Mouse (Mus musculus): ENCODE results near the gene Cebpz.

Cebpz gene

DNA sequence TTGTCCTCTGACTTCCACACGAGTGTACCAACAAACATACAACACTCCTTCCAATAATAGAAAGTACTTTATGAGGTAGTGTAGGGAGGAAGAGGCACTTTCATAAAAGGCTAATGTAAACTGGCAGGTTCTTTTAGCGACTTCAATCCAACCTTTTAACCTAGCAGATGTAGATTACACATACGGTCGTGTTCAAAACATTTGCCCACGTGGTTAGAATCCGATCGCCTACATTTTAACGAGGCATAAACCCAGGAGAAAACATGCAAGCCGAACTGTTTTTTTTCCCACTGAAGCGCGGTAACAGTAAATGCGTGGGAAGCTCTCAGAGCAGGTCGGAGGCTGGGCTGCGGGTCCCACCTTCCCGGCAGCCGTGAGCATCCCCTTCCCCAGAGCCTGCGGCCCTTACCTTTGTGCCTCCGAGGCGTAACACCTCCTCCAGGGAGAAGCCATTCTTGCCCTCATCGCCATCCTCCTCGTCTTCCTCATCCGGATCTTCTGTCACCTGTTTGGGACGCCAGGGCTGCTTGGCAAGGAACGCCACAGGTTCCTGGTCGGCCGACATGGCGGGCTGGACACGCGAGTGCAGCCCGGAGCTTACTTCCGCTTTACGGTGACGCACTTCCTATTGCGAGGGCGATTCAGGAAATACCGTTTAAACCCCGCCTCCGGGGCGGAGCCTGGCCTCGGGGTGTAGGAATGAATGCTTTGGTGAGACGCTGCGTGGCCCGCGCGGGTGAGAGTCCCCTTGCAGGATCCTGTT, at the start of gene Cebpz, which contains the start of gene Ndufaf7:
Gene Cebpz, minus strand, starts transcription at position 601 of the 763 bp plus-strand sequence.
Gene Ndufaf7, plus strand, starts transcription at position 671 of the 763 bp plus-strand sequence.
- peak; percentile 96 to 98 for DNase-seq (ENCODE audit: low spot score in 2 of 2)

DNA sequence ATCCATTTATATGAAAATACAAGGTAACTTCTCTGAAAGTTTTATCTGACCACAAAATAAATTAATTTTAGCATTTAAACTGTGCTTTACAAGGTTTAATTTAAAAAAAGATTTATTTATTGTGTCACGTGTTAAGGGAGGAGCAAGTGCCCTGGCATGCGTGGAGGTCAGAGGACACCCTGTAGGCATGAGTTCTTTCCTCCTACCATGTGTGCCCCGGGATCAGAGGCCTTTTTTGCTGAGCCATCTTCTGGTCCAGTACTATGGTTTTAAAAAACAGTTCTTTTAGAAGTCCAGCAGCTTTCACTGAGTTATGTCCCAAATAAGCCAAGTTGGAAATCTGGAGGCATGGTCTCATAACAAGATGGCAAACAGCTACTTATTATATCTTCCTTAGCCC, 46.9 kb upstream of the Cebpz start:
- no peak for DNase-seq (ENCODE audit: low spot score in 2 of 2)

DNA sequence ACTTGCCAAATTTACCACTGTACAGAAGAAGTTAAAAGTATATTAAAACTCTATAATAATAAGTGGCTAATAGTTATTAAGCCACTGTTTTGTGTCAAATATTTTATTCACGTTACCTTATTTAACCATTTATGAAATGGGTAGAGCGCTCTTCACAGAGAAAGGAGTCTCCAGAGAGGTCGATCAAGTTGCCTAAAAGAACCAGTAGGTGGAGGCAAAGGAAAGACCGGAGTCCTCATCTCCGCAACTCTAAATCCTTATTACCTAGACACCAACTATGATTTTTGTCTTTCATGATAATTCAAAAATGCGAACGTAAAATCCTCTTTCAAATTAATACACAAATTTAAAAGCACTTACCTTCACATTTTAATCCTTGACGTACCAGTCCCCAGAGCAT, 46.3 kb upstream of the Cebpz start:
- DNase-seq (ENCODE audit: low spot score in 2 of 2) = no peak

- no peak for DNase-seq (ENCODE audit: low spot score in 2 of 2)
Measured at GRCm38 (mm10) chr17:78968500-78968899, 31.6 kb upstream of the Cebpz start.

- no peak for DNase-seq (ENCODE audit: low spot score in 2 of 2)
Measured at GRCm38 (mm10) chr17:78966092-78966883, 29.4 kb upstream of the Cebpz start.

GRCm38 (mm10) chr17:78964387-78964786, 27.5 kb upstream of the Cebpz start:
- DNase-seq (ENCODE audit: low spot score in 2 of 2) = peak; percentile 15 to 39

- DNase-seq (ENCODE audit: low spot score in 2 of 2) = no peak
Measured at GRCm38 (mm10) chr17:78959473-78959872, 22.6 kb upstream of the Cebpz start.

DNA sequence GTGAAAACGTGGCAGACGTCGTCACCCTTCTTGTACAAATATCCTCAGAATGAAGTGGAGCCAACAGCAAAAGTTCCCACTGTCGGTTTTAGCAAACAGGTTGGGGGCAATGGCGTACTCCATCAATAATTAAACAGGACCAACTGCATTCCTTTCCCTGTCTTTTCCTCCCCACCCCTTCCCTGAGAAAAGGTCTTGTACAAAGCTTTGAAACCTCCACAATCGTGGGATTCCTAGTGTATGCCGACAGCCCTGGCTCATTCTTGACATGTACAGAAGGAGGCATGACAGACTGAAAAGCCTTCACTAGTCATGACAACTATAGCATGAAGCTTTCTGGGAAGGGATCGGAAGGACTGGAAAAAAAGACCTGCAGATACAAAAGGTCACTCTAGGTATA, 16.4 kb upstream of the Cebpz start:
- DNase-seq (ENCODE audit: low spot score in 2 of 2) = no peak

DNA sequence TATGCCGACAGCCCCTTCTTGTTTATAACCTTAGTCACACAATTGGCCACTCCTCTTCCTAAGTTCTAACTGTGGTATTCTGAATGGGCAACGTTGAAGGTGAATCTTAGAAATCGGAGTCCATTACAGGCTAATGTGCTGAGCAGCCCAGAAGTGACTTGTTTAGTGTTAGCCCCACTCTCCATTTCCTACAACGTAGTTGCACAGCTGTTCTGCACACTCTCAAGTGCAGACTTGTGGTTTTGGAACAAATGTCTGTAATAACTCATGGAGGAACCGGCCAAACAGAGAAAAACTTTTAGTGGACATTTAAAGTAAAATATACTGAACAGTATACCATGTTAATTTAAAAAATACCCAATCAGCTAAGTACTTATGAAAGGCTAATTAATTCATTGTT, 15.2 kb upstream of the Cebpz start:
- no peak for DNase-seq (ENCODE audit: low spot score in 2 of 2)

GRCm38 (mm10) chr17:78951225-78951624, 14.4 kb upstream of the Cebpz start:
- no peak for DNase-seq (ENCODE audit: low spot score in 2 of 2)

DNA sequence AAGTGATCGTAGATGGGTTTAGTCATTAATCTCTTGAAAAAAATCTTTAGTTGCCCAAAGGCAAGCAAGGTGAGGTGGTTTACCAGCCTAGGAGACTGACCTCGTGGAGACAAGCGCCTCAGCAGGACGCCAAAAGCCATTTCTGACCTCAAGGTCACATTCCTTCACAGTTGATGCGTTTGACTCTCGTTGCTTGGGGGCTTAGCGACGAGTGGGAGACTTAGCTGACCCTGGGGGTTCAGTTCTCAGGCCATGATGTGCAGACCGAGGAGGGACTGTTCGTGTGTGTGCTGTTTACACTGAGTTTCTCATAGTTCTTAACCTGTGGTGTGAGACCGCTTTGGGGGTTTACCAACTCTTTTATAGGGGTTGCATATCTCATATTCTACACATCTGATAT, 5.7 kb upstream of the Cebpz start:
- DNase-seq (ENCODE audit: low spot score in 2 of 2) = no peak

DNA sequence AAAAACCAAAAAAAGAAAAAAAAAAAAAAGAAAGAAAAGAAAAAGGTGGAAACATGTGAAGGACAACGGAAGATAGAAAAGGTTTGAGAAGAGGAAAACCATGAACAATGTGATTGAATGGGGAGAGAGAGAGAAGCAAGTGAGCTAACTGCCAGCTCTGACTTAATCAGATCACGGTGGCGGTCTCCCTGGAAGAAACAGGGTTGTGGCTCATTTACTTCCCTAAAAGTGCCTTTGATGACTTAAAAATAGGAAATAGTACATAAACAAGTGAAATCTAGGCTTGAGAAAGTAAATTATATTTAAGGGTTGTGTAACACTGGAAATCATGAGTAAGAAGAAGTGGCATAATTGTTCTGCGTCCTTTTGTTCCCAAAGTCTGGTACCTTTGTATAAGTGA, 2.1 kb upstream of the Cebpz start:
- no peak for DNase-seq (ENCODE audit: low spot score in 2 of 2)

GRCm38 (mm10) chr17:78937229-78937853, 475 bp upstream of the Cebpz start:
- no peak for DNase-seq (ENCODE audit: low spot score in 2 of 2)

DNA sequence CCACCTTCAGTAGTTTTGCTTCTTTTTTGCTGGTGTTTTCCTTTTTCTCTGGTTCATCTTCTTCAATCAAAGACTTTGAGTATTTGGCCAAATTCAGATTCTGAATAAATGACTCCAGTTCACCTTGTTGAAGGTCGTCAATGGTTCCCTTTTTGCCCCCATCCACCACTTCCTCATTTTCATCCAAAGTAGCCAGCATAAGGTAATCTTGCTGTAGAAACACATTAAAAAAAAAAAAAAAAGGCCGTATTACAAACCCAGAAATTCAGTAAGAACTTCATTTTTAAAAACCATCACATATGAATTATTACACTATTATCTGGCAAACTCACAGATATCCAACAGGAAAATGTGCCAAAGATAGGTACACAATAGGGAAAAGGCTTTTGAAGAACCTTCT, 1.0 kb downstream of the Cebpz start:
- no peak for DNase-seq (ENCODE audit: low spot score in 2 of 2)

GRCm38 (mm10) chr17:78917696-78918095, 19.2 kb downstream of the Cebpz start:
- DNase-seq (ENCODE audit: low spot score in 2 of 2) = no peak

GRCm38 (mm10) chr17:78916899-78917298, 20.0 kb downstream of the Cebpz start:
- no peak for DNase-seq (ENCODE audit: low spot score in 2 of 2)

GRCm38 (mm10) chr17:78916369-78916813, 20.5 kb downstream of the Cebpz start, which contains the start of gene Cebpzos:
TSS of gene Cebpzos (plus strand) at chr17:78916500.
- DNase-seq (ENCODE audit: low spot score in 2 of 2) = peak; percentile 85 to 86

DNA sequence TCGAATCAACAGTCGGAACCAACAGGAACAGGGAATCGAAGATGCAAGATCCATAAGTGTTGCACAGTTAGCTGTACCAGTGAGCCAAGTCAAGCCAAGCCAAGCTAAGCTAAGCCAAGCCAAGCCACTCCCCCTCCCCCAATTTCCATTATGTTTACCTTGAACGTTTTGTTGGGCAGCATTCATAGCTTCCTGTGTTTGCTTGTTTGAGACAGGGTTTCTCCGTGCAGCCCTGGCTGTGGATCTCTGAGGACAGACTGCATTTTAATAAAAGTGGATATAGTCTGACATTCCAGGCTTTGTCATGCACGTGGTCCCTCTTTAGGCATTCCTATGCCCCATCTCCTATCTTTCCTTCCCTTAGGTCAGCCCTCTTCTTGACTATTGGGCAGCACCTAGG, 21.1 kb downstream of the Cebpz start:
- DNase-seq (ENCODE audit: low spot score in 2 of 2) = no peak

DNA sequence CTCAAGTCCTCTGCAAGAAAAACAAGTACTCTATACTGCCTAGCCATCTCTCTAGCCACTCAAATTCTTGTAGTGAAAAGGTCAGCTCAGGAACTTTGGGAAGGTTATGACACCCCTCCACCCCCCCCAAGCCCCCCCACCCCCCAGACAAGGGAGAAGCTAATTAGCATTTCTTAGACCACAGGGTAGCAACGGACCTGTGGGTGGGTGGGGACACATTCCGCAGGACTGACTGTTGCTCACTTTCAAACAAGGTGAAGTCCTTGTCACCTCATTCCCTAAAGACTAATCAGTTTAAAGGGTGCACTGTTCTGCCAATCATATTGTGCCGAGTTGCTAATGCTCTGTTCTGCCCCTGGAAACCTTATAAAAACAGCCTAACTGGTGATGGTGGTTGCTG, 22.9 kb downstream of the Cebpz start:
- no peak for DNase-seq (ENCODE audit: low spot score in 2 of 2)

GRCm38 (mm10) chr17:78912861-78913281, 24.0 kb downstream of the Cebpz start:
- DNase-seq (ENCODE audit: low spot score in 2 of 2) = peak in 1 of 2 experiments; percentile 39

DNA sequence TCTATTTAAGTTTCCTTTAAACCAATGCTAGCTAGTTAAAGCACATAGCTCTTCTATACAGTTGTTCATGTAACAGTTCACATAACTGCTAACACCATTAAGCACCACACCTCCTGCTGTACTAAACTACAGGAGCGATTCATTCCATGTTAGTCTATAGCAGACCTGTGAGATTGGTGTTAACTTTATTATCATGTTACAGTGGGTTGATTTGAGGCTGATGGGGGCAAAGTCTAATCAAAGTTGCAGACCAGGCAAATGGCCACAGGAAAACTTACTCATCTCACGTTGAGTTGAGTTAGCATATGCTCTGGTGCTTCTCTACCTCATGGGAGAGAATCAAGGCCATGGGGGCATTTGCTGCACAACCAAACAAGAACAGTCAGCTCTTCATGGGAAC, 27.5 kb downstream of the Cebpz start:
- DNase-seq (ENCODE audit: low spot score in 2 of 2) = no peak

DNA sequence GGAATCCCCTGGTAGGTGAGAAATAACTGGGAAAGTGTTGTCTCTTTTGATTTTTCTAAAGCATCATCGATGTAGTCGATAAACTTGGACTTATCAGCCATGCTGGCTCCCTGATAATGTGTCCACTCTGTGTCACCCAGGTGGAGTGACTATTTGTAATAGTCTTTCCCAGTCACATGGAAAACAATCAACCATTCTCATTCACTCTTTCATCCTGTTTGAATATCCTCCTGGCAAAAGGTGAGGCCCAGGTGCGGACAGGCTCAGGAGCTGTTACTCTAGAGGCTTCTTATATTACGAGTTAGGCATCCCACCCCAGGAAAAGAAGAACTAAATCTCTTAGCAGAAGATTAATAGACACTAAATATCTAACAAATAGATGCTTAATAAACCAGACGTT, 30.0 kb downstream of the Cebpz start, which contains the start of gene Sult6b1:
Gene Sult6b1, minus strand, starts transcription at position 101 of the 400 bp plus-strand sequence.
- no peak for DNase-seq (ENCODE audit: low spot score in 2 of 2)
